Mouse (Mus musculus): ENCODE results near the gene Pex5l.

GRCm38 (mm10) chr3:33082806-33083338 is 60.2 kb downstream of the Pex5l start:
- TF ChIP-seq CTCF (IDR thresholded peaks at IDR 0.05) (no peak), EP300 (IDR thresholded peaks at IDR 0.05) (no peak)

All from lung, postnatal 0 days (tissue).